Mouse (Mus musculus) heart, postnatal 10 days (tissue): ENCODE measurements around the gene Rabif. TPM values are rescaled to one million over a fixed set of nuclear protein-coding genes. Genes with fewer than 3 reads are reported as not detected.
"Not testable (repeated sequence)": the region's sequence is repeated elsewhere in the genome, so short reads cannot be mapped to it uniquely, and the experiment has no call there.

ENCODE experiments used
- DNase-seq, 2 experiments: peaks; one replicate each; pipeline ENCODE4 v3.0.0; 2021
- intact Hi-C: fragments of 180-260 bp; cut with DNase I; formaldehyde crosslinking; loops from one replicate; pipeline ENCODE4 v1.15.1; 2025
- total RNA-seq, 2 experiments: library from RNA; stranded (reverse); gene quantifications; 2 replicates each; pipeline ENCODE4 v1.2.3; 2021

The Rabif gene
- total RNA-seq, 2 experiments from 2014 or later, result 11.6 to 12.8 TPM

- DNase-seq, result no peak
- intact Hi-C loops, result no loop called here
Measured at GRCm38 (mm10) chr1:134510018-134510417, 15.6 kb downstream of the Rabif start.

GRCm38 (mm10) chr1:134512183-134512582 lies 17.7 kb downstream of the Rabif start:
- DNase-seq, result no peak
- intact Hi-C loops, result no loop called here

- intact Hi-C loops, result no loop called here
- no peak for DNase-seq
Measured at GRCm38 (mm10) chr1:134512584-134512983, 18.1 kb downstream of the Rabif start.

GRCm38 (mm10) chr1:134513312-134513860 lies 18.9 kb downstream of the Rabif start:
- DNase-seq, result peak; percentile 35 to 46
- intact Hi-C loops, result no loop called here

- intact Hi-C loops, result no loop called here
- peak in 1 of 2 experiments; percentile 13 for DNase-seq
Measured at GRCm38 (mm10) chr1:134513876-134514590, 19.6 kb downstream of the Rabif start.

GRCm38 (mm10) chr1:134515891-134516290 lies 21.4 kb downstream of the Rabif start:
- DNase-seq, result peak in 1 of 2 experiments; percentile 11
- intact Hi-C loops, result loop anchor here (2.0 kb wide), 1 partner anchor 91 kb away; no protein-coding TSS in a partner anchor

- DNase-seq, result peak; percentile 20 to 26
- intact Hi-C loops, result loop anchor here (2.0 kb wide), 1 partner anchor 90 kb away; no protein-coding TSS in a partner anchor
Measured at GRCm38 (mm10) chr1:134516491-134517198, 22.2 kb downstream of the Rabif start.

GRCm38 (mm10) chr1:134517841-134518240 lies 23.4 kb downstream of the Rabif start:
- intact Hi-C loops, result loop anchor here (2.0 kb wide), 1 partner anchor 89 kb away; no protein-coding TSS in a partner anchor
- not testable (repeated sequence) for DNase-seq

GRCm38 (mm10) chr1:134518677-134519076 lies 24.2 kb downstream of the Rabif start:
- intact Hi-C loops, result no loop called here
- DNase-seq, result peak; percentile 93 to 94

- DNase-seq, intact Hi-C loops: not testable (repeated sequence)
Measured at GRCm38 (mm10) chr1:134519201-134519600, 24.8 kb downstream of the Rabif start.

- intact Hi-C loops, result no loop called here
- DNase-seq, result no peak
Measured at GRCm38 (mm10) chr1:134520001-134520721, 25.7 kb downstream of the Rabif start.

- DNase-seq, result no peak
- intact Hi-C loops, result no loop called here
Measured at GRCm38 (mm10) chr1:134521163-134521562, 26.7 kb downstream of the Rabif start.

GRCm38 (mm10) chr1:134522325-134522724 lies 27.9 kb downstream of the Rabif start:
- intact Hi-C loops, result no loop called here
- DNase-seq, result no peak

GRCm38 (mm10) chr1:134524424-134524823 lies 30.0 kb downstream of the Rabif start:
- intact Hi-C loops, result no loop called here
- peak in 1 of 2 experiments; percentile 20 for DNase-seq

GRCm38 (mm10) chr1:134525015-134525414 lies 30.6 kb downstream of the Rabif start:
- no peak for DNase-seq
- intact Hi-C loops, result no loop called here

GRCm38 (mm10) chr1:134526752-134527151 lies 32.3 kb downstream of the Rabif start:
- DNase-seq, result no peak
- intact Hi-C loops, result no loop called here

- intact Hi-C loops, result no loop called here
- no peak for DNase-seq
Measured at GRCm38 (mm10) chr1:134530618-134531017, 36.2 kb downstream of the Rabif start.

- DNase-seq, intact Hi-C loops: not testable (repeated sequence)
Measured at GRCm38 (mm10) chr1:134533710-134534109, 39.3 kb downstream of the Rabif start.

GRCm38 (mm10) chr1:134535054-134535453 lies 40.6 kb downstream of the Rabif start:
- no peak for DNase-seq
- intact Hi-C loops, result no loop called here

- intact Hi-C loops, result no loop called here
- DNase-seq, result no peak
Measured at GRCm38 (mm10) chr1:134535513-134535912, 41.1 kb downstream of the Rabif start.

GRCm38 (mm10) chr1:134540610-134541009 lies 46.2 kb downstream of the Rabif start:
- DNase-seq, result no peak
- intact Hi-C loops, result no loop called here
